Mouse (Mus musculus) intestine, postnatal 0 days (tissue): Measurements from ENCODE around the gene Acy3. TPM values are rescaled to one million over a fixed set of nuclear protein-coding genes. Genes with fewer than 3 reads are reported as not detected.

ENCODE experiments used
- ATAC-seq: fragments of 200-750 bp; cut with Nextera tagmentation; 2 replicates; pipeline ENCODE4 v1.8.0; 2017; ENCODE audit warnings: mild to moderate bottlenecking, moderate TSS enrichment, moderate library complexity
- H3K27ac ChIP-seq: fragments of 300-500 bp; sonication (generic); 2 replicates; pipeline ENCODE4 v1.5.1; 2014; ENCODE audit warnings: mild to moderate bottlenecking, low read depth, low read length, moderate library complexity
- H3K27me3 ChIP-seq: fragments of 300-500 bp; sonication (generic); replicated peaks from 2 replicates; pipeline ENCODE4 v1.6.1; 2014; ENCODE audit warnings: low read length, mixed read lengths; ENCODE audit not compliant: control insufficient read depth, insufficient read depth
- H3K36me3 ChIP-seq: fragments of 300-500 bp; sonication (generic); 2 replicates; pipeline ENCODE4 v1.6.1; 2014; ENCODE audit warnings: mild to moderate bottlenecking, moderate library complexity; ENCODE audit not compliant: control insufficient read depth, insufficient read depth
- H3K4me1 ChIP-seq: fragments of 300-500 bp; sonication (generic); replicated peaks from 2 replicates; pipeline ENCODE4 v1.6.1; 2014; ENCODE audit warnings: antibody characterized with exemption, low read length, mixed read lengths; ENCODE audit not compliant: control insufficient read depth, insufficient read depth
- H3K4me2 ChIP-seq: fragments of 300-500 bp; sonication (generic); replicated peaks from 2 replicates; pipeline ENCODE4 v1.6.1; 2014; ENCODE audit warnings: low read depth, mild to moderate bottlenecking, moderate library complexity
- H3K4me3 ChIP-seq: fragments of 300-500 bp; sonication (generic); 2 replicates; pipeline ENCODE4 v1.5.1; 2014; ENCODE audit warnings: low read depth, low read length
- H3K9ac ChIP-seq: fragments of 300-500 bp; sonication (generic); 2 replicates; pipeline ENCODE4 v1.6.1; 2014; ENCODE audit warnings: mild to moderate bottlenecking, low read depth, low read length
- H3K9me3 ChIP-seq: fragments of 300-500 bp; sonication (generic); 2 replicates; pipeline ENCODE4 v1.6.1; 2016; ENCODE audit warnings: mixed run types; ENCODE audit not compliant: control insufficient read depth
- CTCF ChIP-seq: sonication (generic); IDR thresholded peaks from 2 replicates; pipeline ENCODE4 v1.5.1; 2016; ENCODE audit warnings: low read depth, mild to moderate bottlenecking, control low read depth, antibody characterized with exemption, moderate library complexity
- WGBS: fragments of 180-500 bp; shearing (Covaris S2); extraction: QIAGEN DNeasy Blood & Tissue Kit; methylation state at CpG from one replicate; pipeline ENCODE4 v1.1.7; 2014; 5-methylcytosine and 5-hydroxymethylcytosine counted together
- polyA plus RNA-seq: library from polyadenylated mRNA; unstranded; fragments of >200 nt; fragmentation: Nextera tagmentation; extraction: Ambion mirVana; gene quantifications from 2 replicates; pipeline ENCODE4 v1.2.1, GENCODE M21; 2015

Gene Acy3
- polyA plus RNA-seq, 1 experiment from 2014 or later: 32.3 TPM

GRCm38 (mm10) chr19:3991562-3991961 is 5.2 kb downstream of the Acy3 start:
- Histone ChIP-seq H3K9ac (no peak overlapping the region), H3K4me1 (peaks cover 11% of the 10 kb centered on the region; the same call in 1 of the 2 replicates), H3K9me3 (no peaks in the 10 kb centered on the region), H3K4me3 (no peak overlapping the region), H3K36me3 (no peaks in the 10 kb centered on the region), H3K4me2 (no peak overlapping the region), H3K27ac (no peak overlapping the region), H3K27me3 (no peaks in the 10 kb centered on the region)
- no peak for ATAC-seq
- WGBS: 100% methylated on average over 3 of the region's 3 CpGs
- TF ChIP-seq CTCF: no peak

GRCm38 (mm10) chr19:3991966-3992365 is 5.6 kb downstream of the Acy3 start:
- Histone ChIP-seq H3K4me3 (no peak overlapping the region), H3K27ac (no peak overlapping the region)
- TF ChIP-seq CTCF: no peak

GRCm38 (mm10) chr19:3992416-3992815 is 6.0 kb downstream of the Acy3 start, which contains the start of gene Tbx10:
Tbx10 (plus strand) TSS chr19:3992752.
- TF ChIP-seq CTCF: peak; percentile 19; the same call in 1 of the 2 replicates
- Histone ChIP-seq H3K9ac (no peak within 1 kb of the TSS), H3K27ac (no peak within 1 kb of the TSS), H3K4me1 (peaks cover 8% of the 10 kb centered on the region; the same call in 1 of the 2 replicates), H3K4me2 (0 out of 2 replicates have a peak within 1 kb of the TSS, but pooled peaks have one; percentile 6), H3K27me3 (no peaks in the 10 kb centered on the region), H3K36me3 (no peaks in the 10 kb centered on the region), H3K4me3 (no peak within 1 kb of the TSS), H3K9me3 (no peaks in the 10 kb centered on the region)
- WGBS: 73% methylated on average over 5 of the region's 5 CpGs
- ATAC-seq: no peak

More at GRCm38 (mm10) chr19:3991966-3992365, 5.6 kb downstream of the Acy3 start:
- 85% methylated on average over 3 of the region's 3 CpGs for WGBS
- H3K4me2 ChIP-seq: no peak overlapping the region
- H3K4me1 ChIP-seq: peaks cover 8% of the 10 kb centered on the region; the same call in 1 of the 2 replicates
- no peak overlapping the region for H3K9ac ChIP-seq
- no peak for ATAC-seq
- no peaks in the 10 kb centered on the region for H3K36me3 ChIP-seq
- no peaks in the 10 kb centered on the region for H3K9me3 ChIP-seq
- H3K27me3 ChIP-seq: no peaks in the 10 kb centered on the region

- WGBS: 61% methylated on average over 6 of the region's 6 CpGs
- ATAC-seq: no peak
Observed at GRCm38 (mm10) chr19:3994932-3995331, 8.6 kb downstream of the Acy3 start.

GRCm38 (mm10) chr19:3995505-3995904 is 9.1 kb downstream of the Acy3 start:
- Histone ChIP-seq H3K9me3 (no peaks in the 10 kb centered on the region), H3K36me3 (no peaks in the 10 kb centered on the region), H3K4me2 (no peak overlapping the region), H3K4me3 (no peak overlapping the region), H3K4me1 (peaks cover 11% of the 10 kb centered on the region; the same call in 1 of the 2 replicates), H3K27me3 (no peaks in the 10 kb centered on the region), H3K9ac (no peak overlapping the region), H3K27ac (no peak overlapping the region)
- ATAC-seq: no peak
- TF ChIP-seq CTCF: no peak
- WGBS: 77% methylated on average over 3 of the region's 3 CpGs

More at GRCm38 (mm10) chr19:3994932-3995331, 8.6 kb downstream of the Acy3 start:
- H3K4me3 ChIP-seq: no peak overlapping the region
- H3K4me2 ChIP-seq: no peak overlapping the region
- no peaks in the 10 kb centered on the region for H3K36me3 ChIP-seq
- no peak for TF ChIP-seq CTCF
- no peaks in the 10 kb centered on the region for H3K27me3 ChIP-seq
- peaks cover 11% of the 10 kb centered on the region; the same call in 1 of the 2 replicates for H3K4me1 ChIP-seq
- H3K9me3 ChIP-seq: no peaks in the 10 kb centered on the region
- no peak overlapping the region for H3K9ac ChIP-seq
- H3K27ac ChIP-seq: no peak overlapping the region

- no peak for ATAC-seq
- Histone ChIP-seq H3K4me3 (no peak overlapping the region), H3K36me3 (no peaks in the 10 kb centered on the region), H3K27ac (no peak overlapping the region), H3K27me3 (no peaks in the 10 kb centered on the region), H3K9ac (no peak overlapping the region), H3K4me1 (peaks cover 11% of the 10 kb centered on the region; the same call in 1 of the 2 replicates), H3K9me3 (no peaks in the 10 kb centered on the region), H3K4me2 (no peak overlapping the region)
- 71% methylated on average over 7 of the region's 7 CpGs for WGBS
- no peak for TF ChIP-seq CTCF
Observed at GRCm38 (mm10) chr19:3996106-3996505, 9.7 kb downstream of the Acy3 start.
